11 mouse cellular contexts compared by ENCODE assay signal in the genomic region with DNA sequence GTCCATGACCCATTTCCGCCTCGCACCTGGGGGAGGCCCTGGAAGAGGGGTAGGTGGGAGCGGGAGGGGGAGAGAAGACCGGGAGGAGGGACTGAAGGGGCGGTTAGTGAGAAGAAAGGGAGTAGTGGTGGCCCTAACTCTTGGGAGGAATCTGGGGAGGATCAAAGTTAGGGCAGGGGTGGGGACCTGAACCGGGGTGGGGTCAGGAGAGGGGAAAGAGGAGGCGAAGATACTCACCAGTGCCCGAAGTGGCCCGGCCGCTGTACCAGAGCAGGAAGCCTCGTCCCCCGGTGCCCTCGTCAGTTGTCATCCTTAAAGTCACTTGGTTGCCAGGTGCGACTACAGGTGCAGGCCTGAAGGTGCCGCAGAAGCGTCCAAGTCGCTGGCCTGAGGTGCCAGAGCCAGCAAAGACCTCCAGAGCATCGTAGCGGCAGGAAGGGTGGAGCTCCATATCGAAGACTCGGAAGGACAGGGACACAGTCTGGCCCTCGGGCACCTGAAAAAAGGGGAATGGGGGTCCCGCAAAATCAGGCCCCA. TPM values are rescaled to one million over a fixed set of nuclear protein-coding genes. Genes with fewer than 3 reads are reported as not detected.
DNase-seq lines count a peak whose midpoint lies in the region; ATAC-seq lines count a peak whose summit lies in the region.
"Had no signal": no experiment of that assay in that cellular context is flagged by ENCODE, and none has a peak within 500 bp of the region (broad histone marks: within the 10 kb centered on the region; RNA-seq: fewer than 3 reads in every experiment).

No protein-coding gene starts in this region.

- no peak for DNase-seq in kidney, postnatal 25 days
- no peak for DNase-seq in hindbrain, embryonic 14.5 days (ENCODE audit: low spot score)
- DNase-seq in urinary bladder, postnatal 36 days (ENCODE audit: low spot score in 2 of 2) = no peak
- DNase-seq in embryo, embryonic 11 days = no peak
- DNase-seq: thymus, postnatal 25 days had no signal

- peaks cover 51% of the 10 kb centered on the region for H3K4me1 ChIP-seq in kidney, embryonic 14.5 days (ENCODE audit: control insufficient read depth, insufficient read depth, low read length)
- H3K4me1 ChIP-seq in brown adipose tissue, adult 24 weeks (ENCODE audit: control insufficient read depth, insufficient read depth, insufficient read length, low read length) = peaks cover 17% of the 10 kb centered on the region
- 0 out of 2 replicates have a peak, but pooled peaks cover 7% of the 10 kb centered on the region for H3K4me1 ChIP-seq in hindbrain, embryonic 14.5 days (replicated peaks; ENCODE audit: control insufficient read depth, insufficient read depth, low read length)
- H3K4me1 ChIP-seq in midbrain, embryonic 13.5 days (replicated peaks) = peaks cover 43% of the 10 kb centered on the region

- H3K9ac ChIP-seq in kidney, embryonic 14.5 days (ENCODE audit: low read depth, low read length) = peak overlapping the region; percentile 35; the same call in 1 of the 2 replicates
- no peak overlapping the region for H3K9ac ChIP-seq in hindbrain, embryonic 14.5 days
- peak overlapping the region; percentile 39; the same call in 1 of the 2 replicates for H3K9ac ChIP-seq in midbrain, embryonic 13.5 days (replicated peaks)

- H3K27ac ChIP-seq in kidney, embryonic 14.5 days (ENCODE audit: low read depth, low read length) = no peak overlapping the region
- no peak overlapping the region for H3K27ac ChIP-seq in brown adipose tissue, adult 24 weeks (replicated peaks; ENCODE audit: low read depth, low read length)
- no peak overlapping the region for H3K27ac ChIP-seq in hindbrain, embryonic 14.5 days
- H3K27ac ChIP-seq in midbrain, embryonic 13.5 days = no peak overlapping the region

- ATAC-seq in kidney, embryonic 14.5 days (ENCODE audit: low FRiP score, low TSS enrichment) = no peak
- ATAC-seq in hindbrain, embryonic 14.5 days (ENCODE audit: low FRiP score) = no peak
- no peak for ATAC-seq in midbrain, embryonic 13.5 days
- no peak for ATAC-seq in erythroblast, adult 5-6 weeks (replicated peaks; ENCODE audit: low FRiP score, poor library complexity, severe bottlenecking)

- H3K27me3 ChIP-seq in kidney, embryonic 14.5 days (ENCODE audit: control insufficient read depth, insufficient read depth, low read length) = no peaks in the 10 kb centered on the region
- H3K27me3 ChIP-seq in hindbrain, embryonic 14.5 days (ENCODE audit: control insufficient read depth, insufficient read depth, low read length) = peaks cover 12% of the 10 kb centered on the region; the same call in 1 of the 2 replicates
- H3K27me3 ChIP-seq in midbrain, embryonic 13.5 days = peaks cover 29% of the 10 kb centered on the region

- H3K4me3 ChIP-seq in kidney, embryonic 14.5 days (ENCODE audit: low read length) = peak overlapping the region; percentile 18; the same call in 1 of the 2 replicates
- H3K4me3 ChIP-seq in brown adipose tissue, adult 24 weeks (ENCODE audit: insufficient read depth, low read depth, low read length) = peak overlapping the region; percentile 48; the same call in 1 of the 2 replicates
- H3K4me3 ChIP-seq in hindbrain, embryonic 14.5 days (replicated peaks; ENCODE audit: low read length) = no peak overlapping the region; the same call in 1 of the 2 replicates
- H3K4me3 ChIP-seq in midbrain, embryonic 13.5 days (replicated peaks) = no peak overlapping the region

- H3K4me2 ChIP-seq in kidney, embryonic 14.5 days (replicated peaks; ENCODE audit: low read depth, low read length) = peak overlapping the region; percentile 41
- H3K4me2 ChIP-seq in hindbrain, embryonic 14.5 days (replicated peaks) = peak overlapping the region; percentile 43
- H3K4me2 ChIP-seq in midbrain, embryonic 13.5 days (replicated peaks) = peak overlapping the region; percentile 36

- H3K9me3 ChIP-seq in kidney, embryonic 14.5 days (ENCODE audit: control insufficient read depth, low read length) = no peaks in the 10 kb centered on the region
- no peaks in the 10 kb centered on the region for H3K9me3 ChIP-seq in hindbrain, embryonic 14.5 days (ENCODE audit: control insufficient read depth, low read length)
- H3K9me3 ChIP-seq in midbrain, embryonic 13.5 days = no peaks in the 10 kb centered on the region
- H3K9me3 ChIP-seq: G1E had no signal

- 13% methylated on average over 21 of the region's 23 CpGs for WGBS in kidney, embryonic 14.5 days
- WGBS in hindbrain, embryonic 14.5 days = 17% methylated on average over 23 of the region's 23 CpGs
- WGBS in midbrain, embryonic 13.5 days = 19% methylated on average over 23 of the region's 23 CpGs

- peaks cover 23% of the 10 kb centered on the region; the same call in 1 of the 2 replicates for H3K36me3 ChIP-seq in kidney, embryonic 14.5 days (ENCODE audit: control insufficient read depth, insufficient read depth, low read length)
- H3K36me3 ChIP-seq in hindbrain, embryonic 14.5 days (replicated peaks; ENCODE audit: control insufficient read depth, insufficient read depth) = no peaks in the 10 kb centered on the region
- no peaks in the 10 kb centered on the region for H3K36me3 ChIP-seq in midbrain, embryonic 13.5 days

RNA-seq across cellular contexts. Expression of a gene that starts 4.9 kb away (rescaled TPM):
- polyA plus RNA-seq in kidney, embryonic 14.5 days (2014; fragmentation: Nextera tagmentation; extraction: Ambion mirVana) = 96.0 and 97.6 TPM in 2 replicates
- 66.8 and 89.9 TPM in 2 replicates for polyA plus RNA-seq in brown adipose tissue, adult 24 weeks (2012; ENCODE audit: insufficient read depth, insufficient read length, missing spikeins)
- polyA plus RNA-seq in hindbrain, embryonic 14.5 days (2014; fragmentation: Nextera tagmentation; extraction: Ambion mirVana) = 23.9 and 28.5 TPM in 2 replicates
- 9.0 and 10.5 TPM in 2 replicates for polyA plus RNA-seq in midbrain, embryonic 13.5 days (2015; fragmentation: Nextera tagmentation; extraction: Ambion mirVana)
- not detected in 2 replicates for total RNA-seq in erythroblast, adult 5-6 weeks (2015; ENCODE audit: low replicate concordance)
- total RNA-seq in erythroblast, adult 5-6 weeks (2017; ENCODE audit: low replicate concordance) = not detected in 2 replicates

RNA-seq across cellular contexts. Expression of a gene that starts 7.9 kb away (rescaled TPM):
- polyA plus RNA-seq in kidney, embryonic 14.5 days (2014; fragmentation: Nextera tagmentation; extraction: Ambion mirVana) = 25.4 and 27.6 TPM in 2 replicates
- polyA plus RNA-seq in brown adipose tissue, adult 24 weeks (2012; ENCODE audit: insufficient read depth, insufficient read length, missing spikeins) = 31.1 and 45.9 TPM in 2 replicates
- 81.7 and 85.4 TPM in 2 replicates for polyA plus RNA-seq in hindbrain, embryonic 14.5 days (2014; fragmentation: Nextera tagmentation; extraction: Ambion mirVana)
- polyA plus RNA-seq in midbrain, embryonic 13.5 days (2015; fragmentation: Nextera tagmentation; extraction: Ambion mirVana) = 37.6 and 43.1 TPM in 2 replicates
- 18.6 and 37.2 TPM in 2 replicates for total RNA-seq in erythroblast, adult 5-6 weeks (2015; ENCODE audit: low replicate concordance)
- 0.43 TPM in 1 of 2 replicates, not detected in the other for total RNA-seq in erythroblast, adult 5-6 weeks (2017; ENCODE audit: low replicate concordance)

RNA-seq across cellular contexts. Expression of a gene that starts 20.1 kb away (rescaled TPM):
- not detected in 2 replicates for polyA plus RNA-seq in kidney, embryonic 14.5 days (2014; fragmentation: Nextera tagmentation; extraction: Ambion mirVana)
- polyA plus RNA-seq in brown adipose tissue, adult 24 weeks (2012; ENCODE audit: insufficient read depth, insufficient read length, missing spikeins) = not detected in 2 replicates
- 0.12 TPM in 1 of 2 replicates, not detected in the other for polyA plus RNA-seq in hindbrain, embryonic 14.5 days (2014; fragmentation: Nextera tagmentation; extraction: Ambion mirVana)
- polyA plus RNA-seq in midbrain, embryonic 13.5 days (2015; fragmentation: Nextera tagmentation; extraction: Ambion mirVana) = 0.23 and 0.32 TPM in 2 replicates
- total RNA-seq in erythroblast, adult 5-6 weeks (2015; ENCODE audit: low replicate concordance) = not detected in 2 replicates
- total RNA-seq in erythroblast, adult 5-6 weeks (2017; ENCODE audit: low replicate concordance) = not detected in 2 replicates
- total RNA-seq: liver, adult 2 months had no signal

RNA-seq across cellular contexts. Expression of a gene that starts 20.2 kb away (rescaled TPM):
- 37.6 and 43.2 TPM in 2 replicates for polyA plus RNA-seq in kidney, embryonic 14.5 days (2014; fragmentation: Nextera tagmentation; extraction: Ambion mirVana)
- polyA plus RNA-seq in brown adipose tissue, adult 24 weeks (2012; ENCODE audit: insufficient read depth, insufficient read length, missing spikeins) = 11.5 and 13.6 TPM in 2 replicates
- polyA plus RNA-seq in hindbrain, embryonic 14.5 days (2014; fragmentation: Nextera tagmentation; extraction: Ambion mirVana) = 19.0 and 23.4 TPM in 2 replicates
- 18.7 and 21.4 TPM in 2 replicates for polyA plus RNA-seq in midbrain, embryonic 13.5 days (2015; fragmentation: Nextera tagmentation; extraction: Ambion mirVana)
- total RNA-seq in erythroblast, adult 5-6 weeks (2015; ENCODE audit: low replicate concordance) = 9.0 and 27.2 TPM in 2 replicates
- 10.6 and 13.9 TPM in 2 replicates for total RNA-seq in erythroblast, adult 5-6 weeks (2017; ENCODE audit: low replicate concordance)

RNA-seq across cellular contexts. Expression of a gene that starts 20.3 kb away (rescaled TPM):
- polyA plus RNA-seq in kidney, embryonic 14.5 days (2014; fragmentation: Nextera tagmentation; extraction: Ambion mirVana) = 5.7 and 12.5 TPM in 2 replicates
- 0.95 and 2.3 TPM in 2 replicates for polyA plus RNA-seq in brown adipose tissue, adult 24 weeks (2012; ENCODE audit: insufficient read depth, insufficient read length, missing spikeins)
- polyA plus RNA-seq in hindbrain, embryonic 14.5 days (2014; fragmentation: Nextera tagmentation; extraction: Ambion mirVana) = 5.3 and 6.5 TPM in 2 replicates
- 9.2 and 9.9 TPM in 2 replicates for polyA plus RNA-seq in midbrain, embryonic 13.5 days (2015; fragmentation: Nextera tagmentation; extraction: Ambion mirVana)
- 1.9 and 6.3 TPM in 2 replicates for total RNA-seq in erythroblast, adult 5-6 weeks (2015; ENCODE audit: low replicate concordance)
- total RNA-seq in erythroblast, adult 5-6 weeks (2017; ENCODE audit: low replicate concordance) = 0.94 and 4.7 TPM in 2 replicates

Comparison
In these comparisons a context has a peak if more than half of its experiments do, and no peak if none do; other contexts are left out.
1. H3K4me3 ChIP-seq: peak in kidney, embryonic 14.5 days (single experiment) and brown adipose tissue, adult 24 weeks (single experiment); none in hindbrain, embryonic 14.5 days (single experiment) and midbrain, embryonic 13.5 days (single experiment).
2. Peak in every context shown above with its lines, with median percentiles within 50 percentile points of each other: H3K4me2 ChIP-seq.